Mouse (Mus musculus) adrenal gland, adult (tissue): ENCODE data around the gene Etv1.

Source experiments
- DNase-seq, 2 experiments: peaks; one replicate each; pipeline ENCODE4 v3.0.0; 2022 to 2023; ENCODE audit warnings: low spot score in 1 of 2; ENCODE audit not compliant: inconsistent age in 2 of 2

Etv1 gene

GRCm38 (mm10) chr12:38906812-38907211 lies 127.6 kb downstream of the Etv1 start:
- DNase-seq: peak; percentile 36 to 80

DNA sequence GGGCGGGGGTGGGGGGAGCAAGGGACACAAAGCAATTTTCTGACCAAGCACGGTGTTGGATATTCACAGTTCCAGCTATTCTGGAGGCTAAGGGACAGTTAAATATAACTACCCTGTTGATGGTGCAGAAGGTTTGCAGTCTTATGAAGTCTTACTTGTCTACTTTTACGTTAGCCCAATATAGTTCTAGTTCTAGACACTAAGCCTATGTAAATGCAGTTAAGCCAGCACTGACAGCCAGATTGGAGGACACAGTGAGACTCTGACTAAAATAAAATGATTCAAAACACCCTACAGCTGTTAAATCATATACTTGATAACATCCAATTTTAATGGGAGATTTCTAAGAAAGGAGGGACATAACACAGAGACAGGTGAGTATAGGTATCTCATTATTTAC lies 129.8 kb downstream of the Etv1 start:
- no peak for DNase-seq
